Mouse (Mus musculus) kidney, adult 2 months (tissue): ENCODE measurements around the gene Cldn9. TPM values are rescaled to one million over a fixed set of nuclear protein-coding genes. Genes with fewer than 3 reads are reported as not detected.

Experiments
- DNase-seq: peaks from one replicate; pipeline ENCODE4 v3.0.0; 2021
- H3K27ac ChIP-seq: fragments of 200-500 bp; 2 replicates; pipeline ENCODE4 v1.5.1; 2012; ENCODE audit warnings: low read depth, low read length, control low read depth, inconsistent platforms; ENCODE audit not compliant: insufficient read depth
- H3K27me3 ChIP-seq: fragments of 200-500 bp; replicated peaks from 2 replicates; pipeline ENCODE4 v1.6.1; 2012; ENCODE audit warnings: mild to moderate bottlenecking, moderate library complexity, low read length, inconsistent platforms; ENCODE audit not compliant: control insufficient read depth, insufficient read depth
- H3K36me3 ChIP-seq: fragments of 200-500 bp; 2 replicates; pipeline ENCODE4 v1.6.1; 2012; ENCODE audit warnings: mild to moderate bottlenecking, moderate library complexity, low read length, inconsistent platforms; ENCODE audit not compliant: control insufficient read depth, insufficient read depth
- H3K4me1 ChIP-seq: fragments of 200-500 bp; 2 replicates; pipeline ENCODE4 v1.6.1; 2011; ENCODE audit warnings: low read length; ENCODE audit not compliant: control insufficient read depth, insufficient read depth
- H3K4me3 ChIP-seq: fragments of 200-500 bp; 2 replicates; pipeline ENCODE4 v1.5.1; 2011; ENCODE audit warnings: mild to moderate bottlenecking, low read depth, low read length, control low read depth; ENCODE audit not compliant: insufficient read depth
- CTCF ChIP-seq: fragments of 200-500 bp; conservative IDR thresholded peaks from 2 replicates; pipeline ENCODE4 v1.5.1; 2011; ENCODE audit warnings: low read depth, mild to moderate bottlenecking, control low read depth, low read length, moderate library complexity, mixed read lengths; ENCODE audit not compliant: insufficient read depth, insufficient read length
- POLR2A ChIP-seq: fragments of 200-500 bp; IDR thresholded peaks from one replicate; pipeline ENCODE4 v1.6.1; 2011; ENCODE audit warnings: low read depth, low read length, control low read depth
- WGBS: fragments of 180-500 bp; shearing (Covaris S2); methylation state at CpG from one replicate; pipeline ENCODE4 v1.1.7; 2018; 5-methylcytosine and 5-hydroxymethylcytosine counted together
- polyA plus RNA-seq: library from polyadenylated mRNA; depleted of rRNA; stranded (reverse); fragments of >200 nt; gene quantifications from 2 replicates; pipeline ENCODE4 v1.2.3, GENCODE M21; 2012

The Cldn9 gene
- polyA plus RNA-seq, 1 experiment: 0.14 TPM

- Histone ChIP-seq H3K4me3 (peak overlapping the region; percentile 52), H3K27ac (no peak overlapping the region), H3K36me3 (no peaks in the 10 kb centered on the region), H3K27me3 (no peaks in the 10 kb centered on the region), H3K4me1 (no peaks in the 10 kb centered on the region; the same call in 1 of the 2 replicates)
- WGBS: under 1% methylated on average over 28 of the region's 28 CpGs
- TF ChIP-seq POLR2A (no peak), CTCF (peak; percentile 86)
- peak; percentile 97 for DNase-seq
These were observed 16.3 kb upstream of the Cldn9 start for GRCm38 (mm10) chr17:23700079-23700478.

- under 1% methylated on average over 101 of the region's 101 CpGs for WGBS
- H3K27ac ChIP-seq: no peak overlapping the region
These were observed 15.6 kb upstream of the Cldn9 start for GRCm38 (mm10) chr17:23699131-23700077.

DNA sequence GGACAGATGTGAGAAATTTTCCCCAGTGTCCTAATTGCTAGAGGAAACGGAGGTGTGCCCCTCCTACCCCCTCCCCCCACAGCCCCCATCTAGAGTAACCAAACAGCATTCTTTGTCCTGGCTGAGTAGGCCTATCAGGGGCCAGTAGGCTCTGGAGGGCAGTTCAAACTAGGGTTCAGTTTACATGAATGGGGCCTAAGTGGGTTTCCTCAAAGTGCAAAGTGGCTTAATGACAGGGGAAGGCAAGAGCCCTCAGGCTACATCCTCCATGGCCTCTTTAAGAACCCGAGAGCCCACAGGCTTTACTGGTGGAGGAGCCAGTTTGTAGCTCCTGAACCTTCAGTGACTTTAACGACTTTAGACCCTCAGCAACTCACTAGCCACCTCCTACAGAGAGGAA lies 12.0 kb upstream of the Cldn9 start:
- H3K4me3 ChIP-seq: no peak overlapping the region
- TF ChIP-seq CTCF (no peak), POLR2A (no peak)
- no peak for DNase-seq
- H3K36me3 ChIP-seq: no peaks in the 10 kb centered on the region
- H3K27ac ChIP-seq: no peak overlapping the region
- 71% methylated on average over 3 of the region's 3 CpGs for WGBS
- H3K27me3 ChIP-seq: no peaks in the 10 kb centered on the region
- no peaks in the 10 kb centered on the region; the same call in 1 of the 2 replicates for H3K4me1 ChIP-seq

More at GRCm38 (mm10) chr17:23699131-23700077, 15.6 kb upstream of the Cldn9 start:
- Histone ChIP-seq H3K4me1 (no peaks in the 10 kb centered on the region; the same call in 1 of the 2 replicates), H3K27me3 (no peaks in the 10 kb centered on the region), H3K36me3 (no peaks in the 10 kb centered on the region), H3K4me3 (peak overlapping the region; percentile 52)
- DNase-seq: peak; percentile 63
- no peak for TF ChIP-seq POLR2A
- no peak for TF ChIP-seq CTCF

DNA sequence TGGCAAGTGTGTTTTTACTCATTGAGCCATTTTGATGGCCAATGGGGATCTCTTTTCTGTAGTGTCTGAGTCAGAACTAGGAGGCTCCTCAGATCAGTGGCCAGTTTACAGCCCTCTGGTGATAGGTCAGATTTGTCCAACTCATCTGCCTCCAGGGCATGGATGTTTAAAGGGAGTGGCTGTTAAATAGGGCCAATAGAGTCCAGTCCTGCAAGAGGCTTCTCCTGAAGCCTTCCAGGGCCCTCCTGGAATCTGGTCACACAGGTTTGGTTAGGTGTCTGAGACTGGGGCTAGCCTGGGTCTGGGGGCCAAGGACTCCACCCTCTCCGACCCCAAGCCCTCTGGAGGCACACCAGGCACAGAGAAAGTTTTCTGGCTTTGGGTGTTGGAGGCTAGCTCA lies 10.7 kb upstream of the Cldn9 start:
- H3K4me1 ChIP-seq: no peaks in the 10 kb centered on the region; the same call in 1 of the 2 replicates
- TF ChIP-seq CTCF (no peak), POLR2A (no peak)
- no peaks in the 10 kb centered on the region for H3K27me3 ChIP-seq
- 81% methylated on average over 1 of the region's 1 CpGs for WGBS
- H3K27ac ChIP-seq: no peak overlapping the region
- H3K4me3 ChIP-seq: no peak overlapping the region
- no peak for DNase-seq
- H3K36me3 ChIP-seq: no peaks in the 10 kb centered on the region

- H3K4me3 ChIP-seq: no peak overlapping the region
- H3K27me3 ChIP-seq: no peaks in the 10 kb centered on the region
- no peaks in the 10 kb centered on the region for H3K36me3 ChIP-seq
- H3K4me1 ChIP-seq: peaks cover 14% of the 10 kb centered on the region
- TF ChIP-seq POLR2A (no peak), CTCF (no peak)
- DNase-seq: no peak
- H3K27ac ChIP-seq: no peak overlapping the region
- 37% methylated on average over 15 of the region's 15 CpGs for WGBS
These were observed 600 bp downstream of the Cldn9 start for GRCm38 (mm10) chr17:23683226-23683625.

GRCm38 (mm10) chr17:23682530-23682929 lies 1.3 kb downstream of the Cldn9 start:
- Histone ChIP-seq H3K27me3 (no peaks in the 10 kb centered on the region), H3K4me1 (peaks cover 14% of the 10 kb centered on the region), H3K4me3 (no peak overlapping the region), H3K27ac (no peak overlapping the region), H3K36me3 (no peaks in the 10 kb centered on the region)
- DNase-seq: peak; percentile 61
- 63% methylated on average over 3 of the region's 3 CpGs for WGBS
- TF ChIP-seq POLR2A (no peak), CTCF (no peak)

DNA sequence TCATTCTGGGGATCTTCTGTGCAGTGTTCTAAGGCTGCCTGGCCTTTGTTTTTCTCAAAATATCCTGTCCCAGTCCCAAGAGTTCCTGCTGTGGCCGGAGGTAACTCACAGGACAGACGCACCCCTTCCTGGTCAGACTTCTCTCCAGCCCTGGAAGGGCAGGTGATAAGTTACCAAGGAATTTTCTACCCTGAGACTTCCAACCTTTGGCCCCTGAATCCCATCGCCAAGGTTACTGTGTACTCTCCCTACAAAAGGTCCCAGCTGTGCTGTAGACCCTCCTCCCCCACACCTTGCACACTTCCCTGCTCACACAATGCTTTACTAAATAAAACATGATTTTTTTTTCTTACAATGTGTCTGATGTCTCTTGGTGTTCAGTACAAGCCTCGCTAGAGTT lies 1.7 kb downstream of the Cldn9 start:
- Histone ChIP-seq H3K36me3 (no peaks in the 10 kb centered on the region), H3K27ac (peak overlapping the region; percentile 62), H3K27me3 (no peaks in the 10 kb centered on the region), H3K4me1 (peaks cover 14% of the 10 kb centered on the region), H3K4me3 (no peak overlapping the region)
- WGBS: 32% methylated on average over 4 of the region's 4 CpGs
- TF ChIP-seq POLR2A: no peak
- no peak for TF ChIP-seq CTCF
- DNase-seq: peak; percentile 76
